Mouse (Mus musculus) testis, adult 2 months (tissue): ENCODE data around the gene Cuta.

Experiments used
- CTCF ChIP-seq: fragments of 200-500 bp; IDR thresholded peaks from 2 replicates; pipeline ENCODE4 v1.5.1; 2012; ENCODE audit warnings: low read depth, mild to moderate bottlenecking, inconsistent platforms, low read length, moderate library complexity; ENCODE audit not compliant: control insufficient read depth, insufficient read depth, insufficient replicate concordance
- POLR2A ChIP-seq: fragments of 200-500 bp; IDR thresholded peaks from 2 replicates; pipeline ENCODE4 v1.6.1; 2012; ENCODE audit warnings: low read depth, mild to moderate bottlenecking, inconsistent platforms, low read length, moderate library complexity; ENCODE audit not compliant: control insufficient read depth

DNA sequence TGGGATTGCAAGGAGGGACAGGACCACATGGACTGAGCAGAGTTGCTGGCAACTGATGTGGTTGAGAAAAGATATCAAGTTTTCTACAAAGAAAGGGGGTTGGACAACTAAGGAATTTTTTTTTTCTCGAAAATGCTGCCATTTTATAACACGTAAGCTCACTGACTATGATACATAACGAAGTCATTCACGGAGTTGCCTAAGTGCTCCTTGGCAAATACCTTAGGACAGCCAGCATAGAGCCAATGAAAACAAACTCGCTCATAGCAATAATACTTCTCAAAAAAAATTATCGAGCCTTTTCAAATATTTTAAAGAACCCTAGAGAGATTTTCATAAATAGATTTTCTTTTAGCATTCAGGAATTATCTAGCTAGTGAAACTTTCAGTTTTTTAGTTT lies 38.5 kb downstream of the Cuta start:
- TF ChIP-seq POLR2A (no peak), CTCF (no peak)
